Mouse (Mus musculus) left cerebral cortex, adult 18-20 months (tissue): Measurements from ENCODE around the gene Pex26. TPM values are rescaled to one million over a fixed set of nuclear protein-coding genes. Genes with fewer than 3 reads are reported as not detected.

Experiments used
- DNase-seq, 2 experiments: peaks; one replicate each; pipeline ENCODE4 v3.0.0; 2021 to 2022; ENCODE audit warnings: low spot score in 2 of 2, mixed read lengths in 1 of 2
- total RNA-seq, 2 experiments: library from RNA; stranded (reverse); gene quantifications; 2 replicates each; pipeline ENCODE4 v1.2.3; 2021

The Pex26 gene
- total RNA-seq, 2 experiments from 2014 or later: 14.4 to 16.4 TPM

DNA sequence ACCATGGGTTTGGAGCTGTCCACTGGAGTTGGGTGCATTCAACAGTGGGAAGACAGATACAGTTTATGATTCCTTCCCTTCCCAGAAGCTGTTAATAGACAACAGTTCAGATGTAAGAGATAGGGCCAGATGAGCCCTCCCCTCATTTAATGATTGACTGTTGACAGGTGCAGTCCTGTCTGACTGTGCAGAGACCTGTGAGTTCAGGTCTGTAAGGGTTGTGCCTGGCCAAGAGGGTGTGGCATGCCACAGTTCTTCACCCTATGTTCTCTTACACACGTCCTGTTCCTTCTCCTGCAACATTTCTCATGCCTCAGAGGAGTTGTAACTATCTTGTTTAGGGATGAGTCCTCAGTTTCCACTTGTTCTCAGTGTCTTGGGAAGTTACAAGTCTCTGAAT lies 49.2 kb downstream of the Pex26 start:
- DNase-seq: no peak

DNA sequence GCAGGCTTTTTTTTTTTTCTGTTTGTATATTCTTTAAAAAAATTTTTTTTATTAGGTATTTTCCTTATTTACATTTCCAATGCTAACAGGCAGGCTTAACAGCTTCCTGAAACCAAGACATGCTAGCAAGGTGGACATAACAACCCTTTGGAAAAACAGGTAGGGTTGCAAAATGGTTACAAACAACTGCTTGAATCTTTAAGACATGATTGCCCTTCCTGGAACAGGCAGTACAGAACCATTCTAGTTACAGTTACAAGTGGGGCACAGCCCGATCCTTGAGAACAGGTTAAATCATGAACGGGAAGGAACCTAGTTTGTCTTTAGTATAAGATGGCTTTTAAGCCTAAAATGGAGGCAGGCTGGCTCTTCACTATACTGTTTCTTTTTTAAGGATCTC lies 52.9 kb downstream of the Pex26 start:
- no peak for DNase-seq

DNA sequence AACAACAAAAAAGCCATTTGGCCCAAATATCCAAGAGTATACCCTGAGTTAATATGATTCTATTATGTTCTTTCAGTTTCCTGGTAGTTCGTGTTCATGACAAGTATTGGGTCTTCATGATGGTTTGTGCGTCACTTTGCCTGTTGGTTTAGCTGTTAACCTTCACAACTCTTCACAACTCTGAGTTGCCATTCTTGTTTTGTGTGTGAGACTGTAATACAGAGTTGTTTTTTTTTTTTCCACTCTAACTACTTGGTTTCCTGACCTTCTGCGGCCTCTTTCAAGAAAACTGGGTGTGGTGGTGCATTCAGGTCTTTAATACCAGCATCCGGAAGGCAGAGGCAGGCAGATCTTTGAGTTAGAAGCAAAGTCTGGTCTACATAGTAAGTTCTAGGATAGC lies 54.7 kb downstream of the Pex26 start:
- no peak for DNase-seq

DNA sequence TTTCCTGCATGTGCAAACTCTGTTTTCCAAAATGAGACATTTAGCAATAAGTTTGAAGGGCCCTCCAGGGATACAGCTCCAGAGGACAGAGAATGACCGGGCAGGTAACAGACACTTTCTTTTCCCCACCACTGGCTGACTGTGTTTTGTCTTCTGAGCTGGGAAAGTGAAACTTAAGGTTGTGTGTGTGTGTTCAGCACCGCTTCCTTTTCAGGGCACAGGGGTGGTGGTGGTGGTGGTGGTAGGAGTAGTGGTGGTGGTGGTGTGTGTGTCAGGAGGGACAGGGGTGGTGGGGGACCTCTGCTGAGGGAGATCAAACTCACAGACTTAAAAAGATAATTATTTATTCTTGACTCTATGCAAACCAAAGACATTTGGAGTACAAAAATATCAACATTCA lies 58.3 kb downstream of the Pex26 start:
- DNase-seq: no peak

DNA sequence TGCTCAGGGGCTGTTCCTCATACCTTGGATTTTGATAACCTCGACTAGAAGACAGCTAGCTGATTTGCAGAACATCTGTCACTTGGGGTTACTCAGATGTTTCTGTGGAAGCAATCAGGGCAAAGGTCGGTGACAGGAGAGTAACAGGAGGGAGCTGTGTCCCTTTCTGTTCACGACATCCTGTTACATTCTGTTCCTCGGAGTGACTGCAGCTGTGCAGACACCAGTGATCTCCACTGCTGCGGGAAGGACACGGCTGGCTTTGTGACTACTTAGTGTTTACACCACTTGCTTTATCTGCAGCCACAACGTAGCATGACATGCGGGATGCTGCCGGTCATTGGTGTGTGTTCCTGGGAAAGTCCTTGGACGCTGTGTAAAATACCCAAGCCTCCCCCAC lies 59.7 kb downstream of the Pex26 start:
- DNase-seq: no peak

DNA sequence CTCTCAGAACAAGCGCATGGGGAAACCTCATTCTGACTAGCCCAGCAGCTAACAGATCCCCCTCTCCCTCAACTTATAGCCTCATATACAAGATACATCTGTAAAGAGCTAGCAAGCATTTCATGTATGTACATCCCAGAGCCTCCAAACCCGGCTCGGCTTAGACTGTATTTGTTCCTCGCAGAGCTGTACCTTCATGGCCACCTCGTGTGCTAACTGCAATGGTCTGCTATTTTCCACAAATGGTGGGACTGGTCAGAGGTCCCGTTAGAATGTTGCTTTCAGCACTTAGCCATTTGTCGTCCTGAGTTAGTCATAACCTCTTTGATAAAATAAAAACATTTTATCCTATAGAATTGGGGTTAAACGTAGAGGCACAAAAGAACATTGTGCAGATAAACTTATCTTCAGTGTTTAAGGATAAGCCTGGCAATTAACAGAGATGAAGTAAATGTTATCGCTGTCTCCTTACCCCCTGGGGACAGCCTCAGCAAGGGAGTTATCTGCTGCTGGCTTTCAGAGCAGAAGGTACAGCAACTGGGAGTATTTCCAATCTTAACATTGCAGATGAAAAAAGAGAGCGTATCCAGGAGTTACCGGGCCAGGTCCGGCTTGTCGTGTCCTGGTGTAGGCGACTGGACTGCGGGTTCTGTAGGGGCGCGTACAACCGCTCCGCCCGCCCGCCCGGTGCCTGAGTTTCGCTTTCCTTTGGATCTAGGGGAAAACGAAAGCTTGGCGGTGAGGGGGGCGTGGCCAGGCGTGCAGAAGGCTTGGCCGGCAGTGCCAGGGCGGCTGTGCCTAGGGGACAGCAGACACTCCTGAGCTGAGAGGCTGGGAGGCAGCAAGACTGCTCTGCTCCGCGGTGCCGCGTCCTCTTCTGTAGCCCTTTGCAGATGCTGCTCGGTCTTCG lies 61.9 kb downstream of the Pex26 start, which contains the start of gene Usp18:
TSS of gene Usp18 (plus strand) at position 780 of the 910 bp plus-strand sequence.
- peak; percentile 64 to 77 for DNase-seq

DNA sequence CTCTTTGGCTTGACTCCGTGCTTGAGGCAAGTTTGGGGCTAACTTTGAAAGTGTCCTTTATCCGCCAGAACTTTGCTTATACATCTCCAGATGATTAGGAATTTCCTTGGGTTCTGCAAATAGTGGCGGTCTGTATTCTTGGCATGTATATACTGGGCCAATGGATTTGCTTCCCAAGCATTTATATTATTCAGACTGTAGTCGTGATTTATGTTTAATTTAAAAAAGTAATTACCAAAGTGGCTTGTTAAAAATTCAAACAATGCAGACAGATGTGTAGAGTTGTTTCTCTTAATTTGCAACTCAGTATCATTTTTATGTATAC lies 62.5 kb downstream of the Pex26 start:
- DNase-seq: no peak

Other genes starting within 250 kb of the Pex26 start
- gene Mical3, start 52.7 kb upstream of the Pex26 start, total RNA-seq: 100 to 1,000 TPM; 108 to 119 TPM
- 10 to 100 TPM; 12.3 to 12.7 TPM for gene Tuba8, start 27.0 kb downstream of the Pex26 start, total RNA-seq
- under 1 TPM in 1 of 2 experiments, not detected in 1; 0.80 TPM for gene Usp18, start 62.2 kb downstream of the Pex26 start, total RNA-seq
- gene Slc6a13, start 116.6 kb downstream of the Pex26 start, total RNA-seq: 10 to 100 TPM; 26.2 to 32.4 TPM
- 1 to 10 TPM in 1 of 2 experiments, under 1 TPM in 1; 1.00 to 1.2 TPM for gene Slc6a12, start 159.4 kb downstream of the Pex26 start, total RNA-seq